Mouse (Mus musculus): ENCODE data around the gene Creb3. TPM values are rescaled to one million over a fixed set of nuclear protein-coding genes. Genes with fewer than 3 reads are reported as not detected.
"Not testable (repeated sequence)": the region's sequence is repeated elsewhere in the genome, so short reads cannot be mapped to it uniquely, and the experiment has no call there.

Creb3 gene
- polyA plus RNA-seq, 1 experiment from 2014 or later = 74.6 TPM

GRCm38 (mm10) chr4:43581381-43581780 lies 19.2 kb downstream of the Creb3 start:
- no peak for DNase-seq (ENCODE audit: low read depth, low spot score)

GRCm38 (mm10) chr4:43582241-43582640 lies 20.1 kb downstream of the Creb3 start:
- no peak for DNase-seq (ENCODE audit: low read depth, low spot score)
- CTCF ChIA-PET = interaction anchor here (1.0 kb wide), 1 partner anchor 11 kb away, joined by 3 read pairs; no protein-coding TSS in a partner anchor
- ATAC-seq = no peak
- no peaks in the 10 kb centered on the region for H3K27me3 ChIP-seq
- in situ Hi-C loops (cut with MboI; ENCODE audit: low pct_unique_long_range_greater_than_20kb) = no loop called here
- POLR2A ChIA-PET = interaction anchor here (0.6 to 1.1 kb wide), 2 partner anchors 20 to 22 kb away, joined by 3 read pairs; no protein-coding TSS in a partner anchor
- no peak for TF ChIP-seq CTCF (IDR thresholded peaks at IDR 0.05)

More at GRCm38 (mm10) chr4:43581381-43581780, 19.2 kb downstream of the Creb3 start:
- in situ Hi-C loops (cut with MboI; ENCODE audit: low pct_unique_long_range_greater_than_20kb) = no loop called here
- H3K27me3 ChIP-seq = no peaks in the 10 kb centered on the region
- TF ChIP-seq CTCF (IDR thresholded peaks at IDR 0.05) = no peak
- ChIA-PET POLR2A (interaction anchor here (0.6 kb wide), 1 partner anchor 16 kb away, joined by 4 read pairs; no protein-coding TSS in a partner anchor), CTCF (no interaction called here)
- ATAC-seq = no peak

GRCm38 (mm10) chr4:43583421-43583820 lies 21.3 kb downstream of the Creb3 start:
- ChIA-PET CTCF (interaction anchor here (0.9 to 1.2 kb wide), 3 partner anchors 10 to 142 kb away, joined by 3 read pairs; no protein-coding TSS in a partner anchor), POLR2A (no interaction called here)
- in situ Hi-C loops (cut with MboI; ENCODE audit: low pct_unique_long_range_greater_than_20kb) = no loop called here
- TF ChIP-seq CTCF (IDR thresholded peaks at IDR 0.05) = no peak
- H3K27me3 ChIP-seq = no peaks in the 10 kb centered on the region
- ATAC-seq (no peak), DNase-seq (ENCODE audit: low read depth, low spot score) (no peak)

GRCm38 (mm10) chr4:43584444-43585416 lies 22.6 kb downstream of the Creb3 start, which contains the start of gene Msmp:
TSS of gene Msmp (minus strand) at chr4:43584494.
- TF ChIP-seq CTCF (IDR thresholded peaks at IDR 0.05) = no peak
- ChIA-PET CTCF (interaction anchor here (1.2 kb wide), 1 partner anchor 144 kb away, joined by 3 read pairs; no protein-coding TSS in a partner anchor), POLR2A (interaction anchor here (0.7 kb wide), 1 partner anchor 36 kb away, joined by 4 read pairs; no protein-coding TSS in a partner anchor)
- H3K27me3 ChIP-seq = no peaks in the 10 kb centered on the region
- in situ Hi-C loops (cut with MboI; ENCODE audit: low pct_unique_long_range_greater_than_20kb) = no loop called here
- no peak for DNase-seq (ENCODE audit: low read depth, low spot score)
- no peak for ATAC-seq

GRCm38 (mm10) chr4:43585682-43586081 lies 23.6 kb downstream of the Creb3 start:
- in situ Hi-C loops (cut with MboI; ENCODE audit: low pct_unique_long_range_greater_than_20kb) = no loop called here
- ChIA-PET CTCF (no interaction called here), POLR2A (no interaction called here)
- no peak for ATAC-seq
- DNase-seq (ENCODE audit: low read depth, low spot score) = no peak
- TF ChIP-seq CTCF (IDR thresholded peaks at IDR 0.05) = no peak
- no peaks in the 10 kb centered on the region for H3K27me3 ChIP-seq

GRCm38 (mm10) chr4:43586411-43586810 lies 24.3 kb downstream of the Creb3 start:
- no peak for TF ChIP-seq CTCF (IDR thresholded peaks at IDR 0.05)
- POLR2A ChIA-PET = no interaction called here
- in situ Hi-C loops (cut with MboI; ENCODE audit: low pct_unique_long_range_greater_than_20kb) = no loop called here
- CTCF ChIA-PET = no interaction called here
- DNase-seq (ENCODE audit: low read depth, low spot score) = no peak
- no peaks in the 10 kb centered on the region for H3K27me3 ChIP-seq
- ATAC-seq = no peak

- ChIA-PET POLR2A (interaction anchor here (0.7 kb wide), 1 partner anchor 527 kb away, joined by 3 read pairs; no protein-coding TSS in a partner anchor), CTCF (no interaction called here)
- DNase-seq (ENCODE audit: low read depth, low spot score) = no peak
- no peak for ATAC-seq
- no peak for TF ChIP-seq CTCF (IDR thresholded peaks at IDR 0.05)
- no peaks in the 10 kb centered on the region for H3K27me3 ChIP-seq
- in situ Hi-C loops (cut with MboI; ENCODE audit: low pct_unique_long_range_greater_than_20kb) = no loop called here
Measured at GRCm38 (mm10) chr4:43587681-43588080, 25.5 kb downstream of the Creb3 start.

GRCm38 (mm10) chr4:43591543-43591942 lies 29.4 kb downstream of the Creb3 start:
- no peak for DNase-seq (ENCODE audit: low read depth, low spot score)
- TF ChIP-seq CTCF (IDR thresholded peaks at IDR 0.05) = no peak
- H3K27me3 ChIP-seq = peaks cover 7% of the 10 kb centered on the region
- ChIA-PET CTCF (interaction anchor here (1.1 kb wide), 1 partner anchor 39 kb away, joined by 3 read pairs; no protein-coding TSS in a partner anchor), POLR2A (no interaction called here)
- no peak for ATAC-seq
- in situ Hi-C loops (cut with MboI; ENCODE audit: low pct_unique_long_range_greater_than_20kb) = no loop called here

GRCm38 (mm10) chr4:43591961-43592360 lies 29.8 kb downstream of the Creb3 start:
- CTCF ChIA-PET = interaction anchor here (1.1 kb wide), 1 partner anchor 38 kb away, joined by 3 read pairs; no protein-coding TSS in a partner anchor
- POLR2A ChIA-PET = no interaction called here
- DNase-seq (ENCODE audit: low read depth, low spot score) = no peak

GRCm38 (mm10) chr4:43593453-43593852 lies 31.3 kb downstream of the Creb3 start:
- DNase-seq (ENCODE audit: low read depth, low spot score) = no peak
- POLR2A ChIA-PET = no interaction called here
- no peak for ATAC-seq
- in situ Hi-C loops (cut with MboI; ENCODE audit: low pct_unique_long_range_greater_than_20kb) = no loop called here
- peaks cover 7% of the 10 kb centered on the region for H3K27me3 ChIP-seq
- no peak for TF ChIP-seq CTCF (IDR thresholded peaks at IDR 0.05)
- CTCF ChIA-PET = interaction anchor here (1.2 to 1.7 kb wide), 2 partner anchors 11 to 13 kb away, joined by 3 to 6 read pairs; no protein-coding TSS in a partner anchor

More at GRCm38 (mm10) chr4:43591961-43592360, 29.8 kb downstream of the Creb3 start:
- in situ Hi-C loops (cut with MboI; ENCODE audit: low pct_unique_long_range_greater_than_20kb) = no loop called here
- no peak for ATAC-seq
- H3K27me3 ChIP-seq = peaks cover 7% of the 10 kb centered on the region
- TF ChIP-seq CTCF (IDR thresholded peaks at IDR 0.05) = no peak

- in situ Hi-C loops (cut with MboI; ENCODE audit: low pct_unique_long_range_greater_than_20kb) = not testable (repeated sequence)
- POLR2A ChIA-PET = interaction anchor here (0.7 kb wide), 1 partner anchor 135 kb away, joined by 3 read pairs; no protein-coding TSS in a partner anchor
Measured at GRCm38 (mm10) chr4:43596597-43596996, 34.5 kb downstream of the Creb3 start.

More at GRCm38 (mm10) chr4:43596597-43596996, 34.5 kb downstream of the Creb3 start:
- ATAC-seq; H3K27me3 ChIP-seq; DNase-seq (ENCODE audit: low read depth, low spot score); CTCF ChIA-PET: not testable (repeated sequence)
